ENCODE assay signal across 8 mouse cellular contexts in the genomic region with DNA sequence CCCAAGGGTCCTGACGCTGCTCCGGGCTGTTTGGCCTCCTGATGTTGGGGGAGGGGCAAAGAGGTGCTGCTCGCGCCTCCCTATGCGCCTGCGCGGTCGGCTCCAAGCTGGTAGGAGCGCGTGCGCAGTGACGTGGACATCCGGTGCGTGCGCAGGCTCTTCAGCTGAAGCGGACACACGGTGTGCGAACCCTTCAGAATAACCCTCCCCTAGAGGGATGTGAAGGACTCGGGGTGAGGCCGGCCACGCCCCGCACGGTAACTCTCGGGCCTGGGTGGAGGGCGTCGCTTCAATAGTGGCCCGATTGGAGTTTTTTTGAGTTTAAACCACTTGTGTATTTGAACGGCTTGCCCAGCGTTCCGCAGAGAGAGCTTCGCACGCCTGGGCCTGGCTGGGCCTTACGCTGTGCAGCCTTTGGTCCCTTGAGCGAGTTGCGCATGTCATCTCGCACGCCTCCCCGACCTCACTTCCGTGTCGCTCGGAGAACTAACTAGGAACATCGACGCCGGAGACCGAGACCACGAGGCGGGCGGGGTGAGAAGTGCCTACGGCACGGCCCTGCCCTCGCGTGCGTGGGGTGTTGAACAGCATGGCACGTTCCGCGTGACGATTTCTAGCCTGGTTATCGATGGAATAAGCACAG. TPM values are rescaled to one million over a fixed set of nuclear protein-coding genes. Genes with fewer than 3 reads are reported as not detected.
DNase-seq lines count a peak whose midpoint lies in the region; ATAC-seq and TF ChIP-seq lines count a peak whose summit lies in the region.

A gene (plus strand): TSS at position 139 of the 643 bp plus-strand sequence.

- no peak for TF ChIP-seq CTCF in G1E (IDR thresholded peaks at IDR 0.05; ENCODE audit: low read depth, low read length)
- TF ChIP-seq CTCF in layer of hippocampus, adult 2 months (conservative IDR thresholded peaks at IDR 0.05) = no peak
- TF ChIP-seq CTCF in lung, embryonic 14.5 days (IDR thresholded peaks at IDR 0.05; ENCODE audit: low read depth) = no peak
- TF ChIP-seq CTCF in olfactory bulb, adult 2 months (IDR thresholded peaks at IDR 0.05; ENCODE audit: insufficient read depth, low read depth, low read length) = no peak
- no peak for TF ChIP-seq CTCF in thymus, adult 2 months (IDR thresholded peaks at IDR 0.05; ENCODE audit: borderline replicate concordance, control insufficient read depth, extremely low read depth, insufficient read depth, low read length, poor library complexity)

- H3K36me3 ChIP-seq in G1E (replicated peaks) = peaks cover 11% of the 10 kb centered on the region
- H3K36me3 ChIP-seq in forebrain, embryonic 16.5 days (ENCODE audit: control insufficient read depth, insufficient read depth) = no peaks in the 10 kb centered on the region
- 0 out of 2 replicates have a peak, but pooled peaks cover 3% of the 10 kb centered on the region for H3K36me3 ChIP-seq in lung, embryonic 14.5 days (ENCODE audit: insufficient read depth)
- H3K36me3 ChIP-seq in thymus, adult 2 months (ENCODE audit: control insufficient read depth, insufficient read depth, low read length) = no peaks in the 10 kb centered on the region

- H3K27me3 ChIP-seq in G1E (ENCODE audit: insufficient read depth, low read length) = no peaks in the 10 kb centered on the region
- H3K27me3 ChIP-seq in forebrain, embryonic 16.5 days (replicated peaks; ENCODE audit: control insufficient read depth, insufficient read depth, low read length) = no peaks in the 10 kb centered on the region
- H3K27me3 ChIP-seq in lung, embryonic 14.5 days (ENCODE audit: insufficient read depth, low read length) = no peaks in the 10 kb centered on the region
- H3K27me3 ChIP-seq in thymus, adult 2 months (ENCODE audit: control insufficient read depth, insufficient read depth, low read length) = no peaks in the 10 kb centered on the region

- H3K4me3 ChIP-seq in G1E (ENCODE audit: low read depth, low read length) = peak within 1 kb of the TSS; percentile 74
- peak within 1 kb of the TSS; percentile 73 for H3K4me3 ChIP-seq in forebrain, embryonic 16.5 days (replicated peaks; ENCODE audit: low read length)
- peak within 1 kb of the TSS; percentile 63 for H3K4me3 ChIP-seq in layer of hippocampus, adult 2 months
- peak within 1 kb of the TSS; percentile 60 for H3K4me3 ChIP-seq in lung, embryonic 14.5 days (ENCODE audit: low read depth, low read length)
- H3K4me3 ChIP-seq in olfactory bulb, adult 2 months (ENCODE audit: insufficient read depth, low read depth, low read length) = peak within 1 kb of the TSS; percentile 57
- peak within 1 kb of the TSS; percentile 56 for H3K4me3 ChIP-seq in thymus, adult 2 months (ENCODE audit: control insufficient read depth, insufficient read depth, low read length)

- under 1% methylated on average over 58 of the region's 58 CpGs for WGBS in forebrain, embryonic 16.5 days
- WGBS in lung, embryonic 14.5 days = under 1% methylated on average over 58 of the region's 58 CpGs
- WGBS in olfactory bulb, adult 2 months = under 1% methylated on average over 58 of the region's 58 CpGs
- under 1% methylated on average over 58 of the region's 58 CpGs for WGBS in thymus, adult 2 months

- DNase-seq in G1E (ENCODE audit: low spot score) = peak; percentile 88
- DNase-seq in cerebellum, adult 18-20 months = peak; percentile 82 to 86
- DNase-seq in heart, postnatal 36 days = peak; percentile 95 to 96
- peak; percentile 90 to 93 for DNase-seq in layer of hippocampus, adult 2 months (ENCODE audit: low spot score in 2 of 2)
- DNase-seq in lung, embryonic 14.5 days = peak; percentile 100
- peak; percentile 97 for DNase-seq in thymus, adult 2 months

- peak; percentile 51; the same call in 1 of the 2 replicates for TF ChIP-seq POLR2A in olfactory bulb, adult 2 months (IDR thresholded peaks at IDR 0.05; ENCODE audit: insufficient read depth, low read depth, low read length)
- TF ChIP-seq POLR2A in thymus, adult 2 months (IDR thresholded peaks at IDR 0.05; ENCODE audit: control insufficient read depth, extremely low read depth, insufficient read depth, low read length, poor library complexity) = peak; percentile 78

- intact Hi-C loops in heart, postnatal 36 days (cut with DNase I) = loop anchor here (2.0 to 5.0 kb wide), 2 partner anchors 24 to 110 kb away; a partner anchor contains a TSS

- H3K9ac ChIP-seq in forebrain, embryonic 16.5 days (replicated peaks; ENCODE audit: low read depth, low read length) = peak within 1 kb of the TSS; percentile 68
- peak within 1 kb of the TSS; percentile 61 for H3K9ac ChIP-seq in lung, embryonic 14.5 days

- H3K4me1 ChIP-seq in G1E (ENCODE audit: insufficient read depth, low read depth, low read length) = peaks cover 24% of the 10 kb centered on the region
- peaks cover 12% of the 10 kb centered on the region for H3K4me1 ChIP-seq in forebrain, embryonic 16.5 days (replicated peaks; ENCODE audit: control insufficient read depth, insufficient read depth, low read length)
- peaks cover 4% of the 10 kb centered on the region for H3K4me1 ChIP-seq in lung, embryonic 14.5 days (ENCODE audit: insufficient read depth)
- H3K4me1 ChIP-seq in olfactory bulb, adult 2 months (ENCODE audit: control insufficient read depth, insufficient read depth, low read length) = peaks cover 9% of the 10 kb centered on the region
- H3K4me1 ChIP-seq in thymus, adult 2 months (replicated peaks; ENCODE audit: control insufficient read depth, insufficient read depth, low read length) = peaks cover 6% of the 10 kb centered on the region; the same call in 1 of the 2 replicates

- H3K27ac ChIP-seq in forebrain, embryonic 16.5 days (ENCODE audit: low read length) = peak within 1 kb of the TSS; percentile 94
- H3K27ac ChIP-seq in layer of hippocampus, adult 2 months = peak within 1 kb of the TSS; percentile 91
- H3K27ac ChIP-seq in lung, embryonic 14.5 days (ENCODE audit: low read depth) = peak within 1 kb of the TSS; percentile 95
- peak within 1 kb of the TSS; percentile 69 for H3K27ac ChIP-seq in olfactory bulb, adult 2 months (ENCODE audit: insufficient read depth, low read depth, low read length)
- H3K27ac ChIP-seq in thymus, adult 2 months (ENCODE audit: control insufficient read depth, insufficient read depth, low read length) = peak within 1 kb of the TSS; percentile 83

- no peaks in the 10 kb centered on the region for H3K9me3 ChIP-seq in G1E (replicated peaks)
- no peaks in the 10 kb centered on the region for H3K9me3 ChIP-seq in forebrain, embryonic 16.5 days (ENCODE audit: control insufficient read depth, low read length)
- H3K9me3 ChIP-seq in lung, embryonic 14.5 days (ENCODE audit: low read depth, low read length) = no peaks in the 10 kb centered on the region

- ATAC-seq in G1E (ENCODE audit: extremely low read depth, insufficient number of reproducible peaks, low FRiP score, poor library complexity, severe bottlenecking) = peak; percentile 77
- peak; percentile 97 for ATAC-seq in forebrain, embryonic 16.5 days
- ATAC-seq in lung, embryonic 14.5 days (ENCODE audit: insufficient read depth) = peak; percentile 98

- H3K4me2 ChIP-seq in forebrain, embryonic 16.5 days (ENCODE audit: low read length) = peak within 1 kb of the TSS; percentile 96
- peak within 1 kb of the TSS; percentile 98 for H3K4me2 ChIP-seq in lung, embryonic 14.5 days

RNA-seq across cellular contexts. Expression of the gene that starts here (rescaled TPM):
- total RNA-seq in G1E (2014; fragmentation: Nextera tagmentation) (186 and 200 TPM in 2 replicates), G1E (2017) (69.4 and 80.7 TPM in 2 replicates)
- 2.7 and 4.1 TPM in 2 replicates for polyA plus RNA-seq in G1E (2012)
- polyA plus RNA-seq in forebrain, embryonic 16.5 days (2015; fragmentation: Nextera tagmentation; extraction: Ambion mirVana) = 29.0 and 29.5 TPM in 2 replicates
- 10 to 100 TPM; 36.0 to 39.6 TPM for total RNA-seq in heart, postnatal 36 days (2021)
- 10 to 100 TPM; 66.6 to 72.7 TPM for total RNA-seq in layer of hippocampus, adult 2 months (2021)
- 36.6 and 38.6 TPM in 2 replicates for polyA plus RNA-seq in lung, embryonic 14.5 days (2014; fragmentation: Nextera tagmentation; extraction: Ambion mirVana)
- 172 TPM in 1 of 2 replicates, not detected in the other for polyA plus RNA-seq in olfactory bulb, adult 2 months (2012; ENCODE audit: insufficient read depth, insufficient read length, low replicate concordance, missing spikeins)
- polyA plus RNA-seq in thymus, adult 2 months (2012; rRNA removed) = 47.4 and 50.6 TPM in 2 replicates

Comparison
In these comparisons a context has a peak if more than half of its experiments do, and no peak if none do; other contexts are left out.
1. Peak in every context shown above with its lines: DNase-seq, ATAC-seq, H3K4me3 ChIP-seq and H3K27ac ChIP-seq.